Mouse (Mus musculus) forebrain, embryonic 11.5 days (tissue): ENCODE data around the gene Capns1. TPM values are rescaled to one million over a fixed set of nuclear protein-coding genes. Genes with fewer than 3 reads are reported as not detected.
"Not testable (repeated sequence)": the region's sequence is repeated elsewhere in the genome, so short reads cannot be mapped to it uniquely, and the experiment has no call there.

ENCODE experiments used
- ATAC-seq: fragments of 200-750 bp; cut with Nextera tagmentation; replicated peaks from 2 replicates; pipeline ENCODE4 v1.8.0; 2017; ENCODE audit warnings: moderate TSS enrichment; ENCODE audit not compliant: low FRiP score
- DNase-seq: peaks from one replicate; pipeline ENCODE4 v3.0.0-alpha.2; 2017; ENCODE audit warnings: low spot score
- H3K27ac ChIP-seq: fragments of 300-500 bp; sonication (generic); 2 replicates; pipeline ENCODE4 v1.5.1; 2014; ENCODE audit warnings: low read depth, low read length
- H3K27me3 ChIP-seq: fragments of 300-500 bp; sonication (generic); 2 replicates; pipeline ENCODE4 v1.6.1; 2014; ENCODE audit warnings: mild to moderate bottlenecking, low read length, mixed read lengths; ENCODE audit not compliant: control insufficient read depth, insufficient read depth
- H3K36me3 ChIP-seq: fragments of 300-500 bp; sonication (generic); 2 replicates; pipeline ENCODE4 v1.6.1; 2014; ENCODE audit warnings: mild to moderate bottlenecking, low read length, moderate library complexity, mixed read lengths; ENCODE audit not compliant: control insufficient read depth, insufficient read depth
- H3K4me1 ChIP-seq: fragments of 300-500 bp; sonication (generic); replicated peaks from 2 replicates; pipeline ENCODE4 v1.6.1; 2014; ENCODE audit warnings: low read length, mixed read lengths; ENCODE audit not compliant: control insufficient read depth, insufficient read depth
- H3K4me2 ChIP-seq: fragments of 300-500 bp; sonication (generic); 2 replicates; pipeline ENCODE4 v1.6.1; 2014; ENCODE audit warnings: low read depth, mild to moderate bottlenecking, low read length, moderate library complexity, mixed read lengths; ENCODE audit not compliant: severe bottlenecking
- H3K4me3 ChIP-seq: fragments of 300-500 bp; sonication (generic); 2 replicates; pipeline ENCODE4 v1.5.1; 2014; ENCODE audit warnings: low read depth, low read length
- H3K9ac ChIP-seq: fragments of 300-500 bp; sonication (generic); 2 replicates; pipeline ENCODE4 v1.6.1; 2014; ENCODE audit warnings: low read length
- H3K9me3 ChIP-seq: fragments of 300-500 bp; sonication (generic); 2 replicates; pipeline ENCODE4 v1.6.1; 2016; ENCODE audit warnings: low read length, mixed read lengths; ENCODE audit not compliant: control insufficient read depth
- WGBS: fragments of 180-500 bp; shearing (Covaris S2); extraction: QIAGEN DNeasy Blood & Tissue Kit; methylation state at CpG from one replicate; pipeline ENCODE4 v1.1.7; 2014; 5-methylcytosine and 5-hydroxymethylcytosine counted together
- polyA plus RNA-seq: library from polyadenylated mRNA; unstranded; fragments of >200 nt; fragmentation: Nextera tagmentation; extraction: Ambion mirVana; gene quantifications from 2 replicates; pipeline ENCODE4 v1.2.1, GENCODE M21; 2014

Capns1 gene
- polyA plus RNA-seq, 1 experiment from 2014 or later, result 39.7 TPM

- 91% methylated on average over 12 of the region's 12 CpGs for WGBS
- DNase-seq (no peak), ATAC-seq (no peak)
- peaks cover 4% of the 10 kb centered on the region for H3K36me3 ChIP-seq
- H3K9me3 ChIP-seq, result no peaks in the 10 kb centered on the region
- no peak overlapping the region for H3K4me2 ChIP-seq
- peaks cover 10% of the 10 kb centered on the region for H3K4me1 ChIP-seq
- H3K9ac ChIP-seq, result no peak overlapping the region
- no peak overlapping the region for H3K27ac ChIP-seq
- H3K27me3 ChIP-seq, result no peaks in the 10 kb centered on the region
- no peak overlapping the region for H3K4me3 ChIP-seq
Measured at GRCm38 (mm10) chr7:30192088-30192487, 6.5 kb downstream of the Capns1 start.

GRCm38 (mm10) chr7:30189116-30189491 lies 9.5 kb downstream of the Capns1 start:
- Histone ChIP-seq H3K36me3 (peaks cover 4% of the 10 kb centered on the region), H3K27ac (no peak overlapping the region), H3K27me3 (no peaks in the 10 kb centered on the region), H3K9me3 (no peaks in the 10 kb centered on the region), H3K4me1 (peaks cover 13% of the 10 kb centered on the region), H3K4me2 (no peak overlapping the region), H3K4me3 (no peak overlapping the region), H3K9ac (no peak overlapping the region)
- DNase-seq (no peak), ATAC-seq (no peak)
- 92% methylated on average over 4 of the region's 4 CpGs for WGBS

GRCm38 (mm10) chr7:30188344-30189115 lies 10.1 kb downstream of the Capns1 start:
- no peak overlapping the region for H3K9ac ChIP-seq
- no peak overlapping the region for H3K4me2 ChIP-seq
- H3K36me3 ChIP-seq, result peaks cover 4% of the 10 kb centered on the region
- peaks cover 15% of the 10 kb centered on the region for H3K4me1 ChIP-seq
- no peak for DNase-seq
- no peaks in the 10 kb centered on the region for H3K27me3 ChIP-seq
- no peak for ATAC-seq
- H3K27ac ChIP-seq, result no peak overlapping the region
- H3K4me3 ChIP-seq, result no peak overlapping the region
- no peaks in the 10 kb centered on the region for H3K9me3 ChIP-seq
- 90% methylated on average over 12 of the region's 12 CpGs for WGBS

GRCm38 (mm10) chr7:30184641-30185348 lies 13.8 kb downstream of the Capns1 start:
- ATAC-seq (no peak), DNase-seq (no peak)
- WGBS, result 76% methylated on average over 13 of the region's 13 CpGs
- no peak overlapping the region for H3K27ac ChIP-seq
- H3K4me1 ChIP-seq, result peaks cover 4% of the 10 kb centered on the region; the same call in 1 of the 2 replicates
- no peak overlapping the region; the same call in 1 of the 2 replicates for H3K9ac ChIP-seq
- no peak overlapping the region for H3K4me2 ChIP-seq
- peaks cover 4% of the 10 kb centered on the region for H3K36me3 ChIP-seq
- H3K9me3 ChIP-seq, result no peaks in the 10 kb centered on the region
- H3K4me3 ChIP-seq, result no peak overlapping the region
- H3K27me3 ChIP-seq, result no peaks in the 10 kb centered on the region

GRCm38 (mm10) chr7:30183879-30184289 lies 14.7 kb downstream of the Capns1 start, which contains the start of gene Cox7a1:
Cox7a1 (plus strand) TSS chr7:30184144.
- peaks cover 4% of the 10 kb centered on the region for H3K36me3 ChIP-seq
- H3K27me3 ChIP-seq, result no peaks in the 10 kb centered on the region
- peak within 1 kb of the TSS; percentile 49 for H3K4me2 ChIP-seq
- H3K9me3 ChIP-seq, result no peaks in the 10 kb centered on the region
- ATAC-seq (peak; percentile 78), DNase-seq (peak; percentile 82)
- peaks cover 4% of the 10 kb centered on the region; the same call in 1 of the 2 replicates for H3K4me1 ChIP-seq
- H3K4me3 ChIP-seq, result peak within 1 kb of the TSS; percentile 11
- under 1% methylated on average over 11 of the region's 11 CpGs for WGBS
- no peak within 1 kb of the TSS for H3K27ac ChIP-seq
- peak within 1 kb of the TSS; percentile 39; the same call in 1 of the 2 replicates for H3K9ac ChIP-seq

GRCm38 (mm10) chr7:30183189-30183588 lies 15.4 kb downstream of the Capns1 start:
- not testable (repeated sequence) for H3K9ac ChIP-seq, H3K4me1 ChIP-seq, H3K36me3 ChIP-seq, H3K4me2 ChIP-seq, H3K9me3 ChIP-seq, DNase-seq, ATAC-seq, H3K27ac ChIP-seq, H3K4me3 ChIP-seq, H3K27me3 ChIP-seq
- WGBS, result 76% methylated on average over 7 of the region's 7 CpGs

- not testable (repeated sequence) for DNase-seq, H3K36me3 ChIP-seq, ATAC-seq, H3K4me1 ChIP-seq, H3K9ac ChIP-seq, H3K4me3 ChIP-seq, H3K4me2 ChIP-seq, H3K27ac ChIP-seq, H3K27me3 ChIP-seq, H3K9me3 ChIP-seq
- 94% methylated on average over 9 of the region's 10 CpGs for WGBS
Measured at GRCm38 (mm10) chr7:30181929-30182328, 16.7 kb downstream of the Capns1 start.

GRCm38 (mm10) chr7:30181308-30181707 lies 17.3 kb downstream of the Capns1 start:
- Histone ChIP-seq H3K27ac (no peak overlapping the region), H3K9ac (no peak overlapping the region), H3K4me2 (no peak overlapping the region), H3K27me3 (no peaks in the 10 kb centered on the region), H3K4me3 (no peak overlapping the region), H3K9me3 (no peaks in the 10 kb centered on the region), H3K4me1 (peaks cover 4% of the 10 kb centered on the region; the same call in 1 of the 2 replicates), H3K36me3 (peaks cover 4% of the 10 kb centered on the region; the same call in 1 of the 2 replicates)
- DNase-seq (peak; percentile 85), ATAC-seq (0 out of 2 replicates have a peak, but pooled peaks have one; percentile 24)
- 4% methylated on average over 4 of the region's 4 CpGs for WGBS
